In genomic region chr19:53588968-53589367, GRCm38 (mm10) we compare ENCODE assay signal across 7 mouse cellular contexts. TPM values are rescaled to one million over a fixed set of nuclear protein-coding genes. Genes with fewer than 3 reads are reported as not detected.
DNase-seq lines count a peak whose midpoint lies in the region; ATAC-seq and TF ChIP-seq lines count a peak whose summit lies in the region.
"Not testable (repeated sequence)": the region's sequence is repeated elsewhere in the genome, so short reads cannot be mapped to it uniquely, and the experiment has no call there.

Gene Nutf2-ps1 (minus strand): TSS chr19:53589068.

- DNase-seq in left cerebral cortex, adult 8-10 months (ENCODE audit: low spot score in 2 of 2); lung, adult 2 months: not testable (repeated sequence)

- not testable (repeated sequence) for H3K4me1 ChIP-seq in bone marrow macrophage, adult 2 months (ENCODE audit: control insufficient read depth, insufficient read depth, low read length); forebrain, embryonic 15.5 days; heart, embryonic 12.5 days (replicated peaks); lung, adult 2 months (ENCODE audit: control insufficient read depth, insufficient read depth, low read length); neural tube, embryonic 13.5 days (replicated peaks)

- not testable (repeated sequence) for H3K36me3 ChIP-seq in forebrain, embryonic 15.5 days; heart, embryonic 12.5 days; neural tube, embryonic 13.5 days

- not testable (repeated sequence) for H3K9me3 ChIP-seq in forebrain, embryonic 15.5 days
- H3K9me3 ChIP-seq in heart, embryonic 12.5 days (replicated peaks): peaks cover 22% of the 10 kb centered on the region
- peaks cover 14% of the 10 kb centered on the region for H3K9me3 ChIP-seq in neural tube, embryonic 13.5 days

- not testable (repeated sequence) for H3K9ac ChIP-seq in forebrain, embryonic 15.5 days (replicated peaks); heart, embryonic 12.5 days; neural tube, embryonic 13.5 days

- not testable (repeated sequence) for H3K4me2 ChIP-seq in forebrain, embryonic 15.5 days (replicated peaks); heart, embryonic 12.5 days; neural tube, embryonic 13.5 days

- H3K27ac ChIP-seq in bone marrow macrophage, adult 2 months (ENCODE audit: insufficient read depth, low read depth, low read length); forebrain, embryonic 15.5 days (replicated peaks); heart, embryonic 12.5 days (ENCODE audit: poor library complexity, severe bottlenecking); neural tube, embryonic 13.5 days (replicated peaks): not testable (repeated sequence)

- H3K4me3 ChIP-seq in bone marrow macrophage, adult 2 months (ENCODE audit: insufficient read depth, low read length); forebrain, embryonic 15.5 days; heart, embryonic 12.5 days; lung, adult 2 months (replicated peaks; ENCODE audit: extremely low read depth, low read depth, low read length); neural tube, embryonic 13.5 days: not testable (repeated sequence)

- 99% methylated on average over 7 of the region's 7 CpGs for WGBS in forebrain, embryonic 15.5 days
- WGBS in heart, embryonic 12.5 days: 91% methylated on average over 7 of the region's 7 CpGs
- WGBS in lung, adult 2 months: 94% methylated on average over 7 of the region's 7 CpGs
- WGBS in neural tube, embryonic 13.5 days: 96% methylated on average over 7 of the region's 7 CpGs

- TF ChIP-seq CTCF in bone marrow macrophage, adult 2 months (IDR thresholded peaks at IDR 0.05; ENCODE audit: low read depth, low read length); lung, adult 2 months (IDR thresholded peaks at IDR 0.05; ENCODE audit: insufficient read depth, low read length): not testable (repeated sequence)

- ATAC-seq in forebrain, embryonic 15.5 days (replicated peaks); heart, embryonic 12.5 days (ENCODE audit: insufficient number of reproducible peaks, low FRiP score); inflammation-experienced regulatory T-cells, adult 6 months; neural tube, embryonic 13.5 days (ENCODE audit: low read depth): not testable (repeated sequence)

- not testable (repeated sequence) for TF ChIP-seq POLR2A in bone marrow macrophage, adult 2 months (IDR thresholded peaks at IDR 0.05; ENCODE audit: borderline replicate concordance, low read depth, low read length); lung, adult 2 months (IDR thresholded peaks at IDR 0.05; ENCODE audit: borderline replicate concordance, extremely low read depth, low read depth, low read length)

- not testable (repeated sequence) for H3K27me3 ChIP-seq in forebrain, embryonic 15.5 days; heart, embryonic 12.5 days (replicated peaks); neural tube, embryonic 13.5 days

RNA-seq across cellular contexts. Expression of gene Nutf2-ps1, which starts in this region (rescaled TPM):
- polyA plus RNA-seq in bone marrow macrophage, adult 2 months (2012; ENCODE audit: insufficient read depth, insufficient read length, missing spikeins): 62.6 and 67.3 TPM in 2 replicates
- polyA plus RNA-seq in forebrain, embryonic 15.5 days (2015; fragmentation: Nextera tagmentation; extraction: Ambion mirVana): 274 TPM in 2 replicates
- 314 and 321 TPM in 2 replicates for polyA plus RNA-seq in heart, embryonic 12.5 days (2016; fragmentation: Nextera tagmentation; extraction: Ambion mirVana)
- polyA plus RNA-seq in inflammation-experienced regulatory T-cells, adult 6 months (2017; shearing (Covaris generic)): 100 to 1,000 TPM; 144 to 258 (median 167) TPM
- total RNA-seq in left cerebral cortex, adult 8-10 months (2022): 10 to 100 TPM; 41.8 to 54.3 (median 47.0) TPM
- polyA plus RNA-seq in lung, adult 2 months (2012; rRNA removed): 74.5 and 92.3 TPM in 2 replicates
- polyA plus RNA-seq in neural tube, embryonic 13.5 days (2015; fragmentation: Nextera tagmentation; extraction: Ambion mirVana): 295 and 317 TPM in 2 replicates
